Mouse (Mus musculus) ES-Bruce4 (cell line): ENCODE measurements around the gene Tex2. TPM values are rescaled to one million over a fixed set of nuclear protein-coding genes. Genes with fewer than 3 reads are reported as not detected.

Experiments
- H3K27ac ChIP-seq: 2 replicates; pipeline ENCODE4 v1.5.1; 2012; ENCODE audit warnings: low read length, inconsistent platforms; ENCODE audit not compliant: insufficient read depth
- H3K27me3 ChIP-seq: 2 replicates; pipeline ENCODE4 v1.6.1; 2012; ENCODE audit warnings: mild to moderate bottlenecking, low read length, inconsistent platforms; ENCODE audit not compliant: control insufficient read depth, poor library complexity, insufficient read depth, severe bottlenecking
- H3K36me3 ChIP-seq: 2 replicates; pipeline ENCODE4 v1.6.1; 2012; ENCODE audit warnings: inconsistent platforms, mild to moderate bottlenecking, low read length, moderate library complexity; ENCODE audit not compliant: control insufficient read depth, poor library complexity, insufficient read depth, severe bottlenecking
- H3K4me1 ChIP-seq: one replicate; pipeline ENCODE4 v1.8.1; 2011; ENCODE audit warnings: low read length; ENCODE audit not compliant: control insufficient read depth, insufficient read depth
- H3K4me3 ChIP-seq: 2 replicates; pipeline ENCODE4 v1.5.1; 2011; ENCODE audit warnings: low read depth, mild to moderate bottlenecking, low read length
- H3K9ac ChIP-seq: 2 replicates; pipeline ENCODE4 v1.6.1; 2012; ENCODE audit warnings: low read depth, mild to moderate bottlenecking, inconsistent platforms; ENCODE audit not compliant: poor library complexity, severe bottlenecking
- H3K9me3 ChIP-seq: replicated peaks from 2 replicates; pipeline ENCODE4 v1.6.1; 2012; ENCODE audit warnings: mild to moderate bottlenecking, low read length, inconsistent platforms; ENCODE audit not compliant: control insufficient read depth, poor library complexity, insufficient read depth, severe bottlenecking
- CTCF ChIP-seq: IDR thresholded peaks from one replicate; pipeline ENCODE4 v1.8.1; 2011; ENCODE audit warnings: low read depth, low read length
- EP300 ChIP-seq: IDR thresholded peaks from 2 replicates; pipeline ENCODE4 v1.6.1; 2011; ENCODE audit warnings: low read depth, low read length; ENCODE audit not compliant: insufficient read depth
- POLR2A ChIP-seq: IDR thresholded peaks from one replicate; pipeline ENCODE4 v1.8.1; 2011; ENCODE audit warnings: low read length; ENCODE audit not compliant: insufficient read depth
- polyA plus RNA-seq: library from polyadenylated mRNA; stranded (reverse); fragments of >200 nt; gene quantifications from 2 replicates; pipeline ENCODE4 v1.2.4, GENCODE M21; 2011; ENCODE audit warnings: low read depth; ENCODE audit not compliant: missing spikeins, insufficient read depth, insufficient read length

Tex2 gene
- polyA plus RNA-seq, 1 experiment: 28.8 TPM

DNA sequence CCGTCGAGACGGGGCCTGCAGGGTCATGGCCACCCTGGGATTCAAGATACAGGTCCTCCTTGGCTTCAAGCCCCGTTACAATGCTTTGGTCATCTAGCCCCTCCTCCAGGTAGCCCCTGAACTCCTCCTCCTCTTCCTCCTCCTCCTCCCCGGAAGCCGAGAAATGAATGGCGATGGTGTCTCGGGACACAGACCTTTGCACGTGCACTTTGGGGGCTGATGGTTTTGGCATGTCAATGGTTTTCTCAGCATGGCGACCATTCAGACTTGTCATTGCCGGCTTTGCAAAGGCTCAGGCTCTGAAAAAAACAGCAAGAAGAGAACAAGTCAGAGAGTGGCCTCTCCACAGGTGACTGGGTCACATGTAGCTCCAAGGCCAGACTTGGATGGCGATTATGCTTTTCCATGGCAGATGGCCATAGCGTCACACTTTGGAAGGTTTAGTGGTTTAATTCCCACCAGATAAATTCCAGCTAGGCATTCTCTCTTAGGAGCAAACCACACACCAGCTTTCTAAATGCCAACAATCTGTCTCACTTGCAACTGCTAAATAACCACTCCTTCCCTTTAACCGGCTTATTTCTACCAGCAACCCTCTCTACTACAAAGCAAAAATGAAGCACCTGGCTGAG lies 44.8 kb downstream of the Tex2 start:
- Histone ChIP-seq H3K27me3 (no peaks in the 10 kb centered on the region), H3K36me3 (no peaks in the 10 kb centered on the region), H3K4me3 (no peak overlapping the region), H3K9ac (no peak overlapping the region), H3K9me3 (no peaks in the 10 kb centered on the region), H3K27ac (no peak overlapping the region), H3K4me1 (peaks cover 6% of the 10 kb centered on the region)
- TF ChIP-seq EP300: no peak
- no peak for TF ChIP-seq CTCF
- no peak for TF ChIP-seq POLR2A

DNA sequence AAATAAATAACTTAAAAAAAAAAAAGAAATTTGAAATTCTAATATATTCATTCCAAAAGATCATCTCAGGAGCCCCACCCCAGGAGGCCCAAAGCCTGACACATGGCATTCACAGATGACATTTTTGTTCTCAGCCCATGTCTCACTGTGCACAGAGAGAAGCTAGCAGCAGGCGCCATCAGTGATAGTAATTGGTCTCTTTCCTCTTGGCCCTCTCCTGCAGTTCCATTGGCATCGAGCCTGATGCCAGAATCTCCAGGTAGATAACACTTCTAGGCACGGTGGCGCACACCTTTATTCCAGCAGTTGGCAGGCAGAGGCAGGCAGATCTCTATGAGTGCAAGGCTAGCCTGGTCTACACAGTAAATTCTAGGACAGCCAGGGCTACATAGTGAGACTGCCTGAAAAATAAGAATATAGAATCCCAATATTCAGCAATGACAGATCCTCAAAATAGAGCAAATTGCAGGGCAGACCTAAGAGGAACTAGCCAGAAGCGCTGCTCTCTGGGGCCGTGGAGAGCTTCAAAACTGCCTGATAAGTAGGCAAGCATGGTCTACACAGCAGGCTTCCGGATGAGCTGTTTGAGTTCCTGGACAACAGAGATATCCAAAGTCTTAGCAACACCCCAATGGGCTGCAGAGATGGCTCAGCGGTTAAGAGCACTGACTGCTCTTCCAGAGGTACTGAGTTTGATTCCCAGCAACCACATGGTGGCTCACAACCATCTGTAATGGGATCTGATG lies 47.0 kb downstream of the Tex2 start:
- Histone ChIP-seq H3K36me3 (no peaks in the 10 kb centered on the region), H3K27ac (no peak overlapping the region), H3K4me1 (peaks cover 3% of the 10 kb centered on the region), H3K27me3 (no peaks in the 10 kb centered on the region), H3K9me3 (no peaks in the 10 kb centered on the region), H3K9ac (no peak overlapping the region), H3K4me3 (no peak overlapping the region)
- TF ChIP-seq CTCF (no peak), POLR2A (no peak), EP300 (no peak)

DNA sequence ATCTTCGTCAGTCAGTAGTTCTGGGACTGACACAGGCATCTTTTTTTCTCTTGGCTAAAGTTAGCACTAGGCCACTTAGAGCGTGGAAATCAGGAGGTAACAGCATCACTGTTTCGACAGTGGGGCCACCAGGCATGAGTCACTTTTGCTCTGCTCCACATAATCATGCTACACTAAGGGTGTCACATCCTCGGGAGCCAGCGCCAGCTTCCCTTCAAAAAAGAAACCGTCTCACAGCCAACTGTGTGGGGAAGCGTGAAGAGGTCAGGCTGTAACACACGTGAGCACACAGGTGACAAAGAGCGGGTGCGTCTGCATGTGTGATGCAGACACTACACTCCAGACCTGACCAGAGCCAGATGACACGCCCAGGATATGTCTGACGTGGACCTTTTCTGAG lies 49.0 kb downstream of the Tex2 start:
- Histone ChIP-seq H3K4me3 (no peak overlapping the region), H3K4me1 (peaks cover 3% of the 10 kb centered on the region), H3K27me3 (no peaks in the 10 kb centered on the region), H3K27ac (no peak overlapping the region), H3K9me3 (no peaks in the 10 kb centered on the region), H3K9ac (no peak overlapping the region), H3K36me3 (no peaks in the 10 kb centered on the region)
- no peak for TF ChIP-seq POLR2A

DNA sequence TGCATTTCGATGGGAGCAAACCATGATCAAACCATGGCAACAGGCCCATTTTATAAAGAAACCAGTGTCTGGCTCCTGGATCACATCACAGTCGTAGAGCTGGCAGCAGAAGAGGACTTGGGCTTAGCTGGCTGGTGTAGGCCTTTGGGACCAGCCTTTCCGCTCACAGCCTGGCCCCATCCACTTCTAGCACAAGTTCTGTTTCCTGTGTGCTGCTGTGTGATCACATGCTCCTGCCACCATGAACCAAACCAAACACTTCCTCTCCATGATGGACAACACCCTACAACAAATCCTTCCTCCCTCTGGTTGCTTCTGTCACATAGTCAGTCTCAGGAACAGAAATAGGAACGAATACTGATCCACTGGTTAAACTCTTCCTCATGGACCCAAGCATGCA lies 50.5 kb downstream of the Tex2 start:
- no peak overlapping the region for H3K4me3 ChIP-seq
- no peaks in the 10 kb centered on the region for H3K9me3 ChIP-seq
- TF ChIP-seq EP300: no peak
- no peak for TF ChIP-seq CTCF
- no peak for TF ChIP-seq POLR2A
- no peak overlapping the region for H3K27ac ChIP-seq
- H3K4me1 ChIP-seq: no peaks in the 10 kb centered on the region
- no peaks in the 10 kb centered on the region for H3K36me3 ChIP-seq
- H3K27me3 ChIP-seq: no peaks in the 10 kb centered on the region
- H3K9ac ChIP-seq: no peak overlapping the region

DNA sequence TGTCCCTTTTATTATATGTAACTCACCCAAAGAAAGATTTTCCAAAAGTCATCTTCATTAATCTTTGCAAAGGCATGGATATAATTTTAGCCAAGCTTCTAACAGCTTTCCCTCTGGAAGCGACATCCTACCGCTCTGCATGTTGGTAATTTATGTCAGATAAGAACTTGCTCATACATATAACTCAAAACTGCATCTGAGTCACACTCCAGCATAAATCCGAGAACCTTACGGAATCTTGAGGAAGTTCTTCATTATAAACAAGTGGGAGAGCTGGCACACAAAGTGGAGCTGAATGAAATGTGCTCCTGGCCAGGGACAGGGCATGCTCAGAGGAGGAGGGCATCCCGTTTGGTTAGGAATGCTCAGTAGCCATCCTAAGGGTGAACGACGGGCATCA lies 53.5 kb downstream of the Tex2 start:
- H3K9ac ChIP-seq: no peak overlapping the region
- no peaks in the 10 kb centered on the region for H3K36me3 ChIP-seq
- no peak overlapping the region for H3K4me3 ChIP-seq
- peaks cover 9% of the 10 kb centered on the region for H3K4me1 ChIP-seq
- H3K27me3 ChIP-seq: no peaks in the 10 kb centered on the region
- H3K27ac ChIP-seq: no peak overlapping the region
- H3K9me3 ChIP-seq: no peaks in the 10 kb centered on the region
- TF ChIP-seq EP300: no peak
- TF ChIP-seq CTCF: no peak
- no peak for TF ChIP-seq POLR2A

DNA sequence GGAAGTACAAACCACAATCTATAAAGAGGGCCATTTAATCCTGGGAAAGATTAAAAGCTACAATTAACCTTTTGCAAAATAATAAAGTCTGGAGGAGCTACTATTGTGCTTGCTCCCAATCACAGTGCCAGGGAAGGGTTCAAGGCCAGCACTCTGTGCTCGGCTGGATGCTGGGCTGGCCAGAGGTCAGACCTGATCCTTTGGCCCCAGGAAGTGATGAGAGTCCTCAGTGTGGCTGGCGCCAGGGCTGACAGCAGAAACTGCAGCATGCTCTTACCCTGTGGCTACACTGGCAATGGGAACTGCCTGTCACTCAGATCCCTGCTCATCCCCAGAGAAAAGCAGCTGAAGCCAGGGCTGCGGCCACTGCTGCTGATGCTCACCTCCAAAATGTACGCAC lies 55.2 kb downstream of the Tex2 start:
- Histone ChIP-seq H3K9me3 (no peaks in the 10 kb centered on the region), H3K27me3 (no peaks in the 10 kb centered on the region), H3K4me1 (peaks cover 11% of the 10 kb centered on the region), H3K36me3 (no peaks in the 10 kb centered on the region), H3K9ac (no peak overlapping the region), H3K27ac (no peak overlapping the region), H3K4me3 (no peak overlapping the region)
- TF ChIP-seq CTCF (no peak), EP300 (no peak), POLR2A (no peak)
